Mouse (Mus musculus): Measurements from ENCODE around the gene Tet3.
"Not testable (repeated sequence)": the region's sequence is repeated elsewhere in the genome, so short reads cannot be mapped to it uniquely, and the experiment has no call there.

The Tet3 gene

DNA sequence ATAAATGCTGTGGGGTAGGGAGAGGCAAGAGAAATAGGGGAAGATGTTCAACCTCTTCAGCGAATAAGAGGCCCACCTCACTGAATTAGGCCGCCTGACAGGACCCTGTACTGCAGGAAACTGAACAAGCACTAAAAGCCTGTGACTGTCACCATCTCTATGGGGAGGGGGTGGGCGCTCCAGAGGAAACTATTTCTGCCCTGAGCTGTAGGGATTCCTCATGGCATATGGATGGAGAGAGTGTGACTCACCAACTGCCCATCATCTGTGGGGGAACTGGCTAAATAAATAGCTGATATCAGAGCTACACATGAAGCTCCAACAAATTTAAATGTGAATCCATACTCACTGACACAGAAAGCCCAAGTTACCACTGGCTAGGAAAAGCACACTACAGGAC is 87.5 kb downstream of the Tet3 start:
- no peak for DNase-seq (ENCODE audit: low spot score)

DNA sequence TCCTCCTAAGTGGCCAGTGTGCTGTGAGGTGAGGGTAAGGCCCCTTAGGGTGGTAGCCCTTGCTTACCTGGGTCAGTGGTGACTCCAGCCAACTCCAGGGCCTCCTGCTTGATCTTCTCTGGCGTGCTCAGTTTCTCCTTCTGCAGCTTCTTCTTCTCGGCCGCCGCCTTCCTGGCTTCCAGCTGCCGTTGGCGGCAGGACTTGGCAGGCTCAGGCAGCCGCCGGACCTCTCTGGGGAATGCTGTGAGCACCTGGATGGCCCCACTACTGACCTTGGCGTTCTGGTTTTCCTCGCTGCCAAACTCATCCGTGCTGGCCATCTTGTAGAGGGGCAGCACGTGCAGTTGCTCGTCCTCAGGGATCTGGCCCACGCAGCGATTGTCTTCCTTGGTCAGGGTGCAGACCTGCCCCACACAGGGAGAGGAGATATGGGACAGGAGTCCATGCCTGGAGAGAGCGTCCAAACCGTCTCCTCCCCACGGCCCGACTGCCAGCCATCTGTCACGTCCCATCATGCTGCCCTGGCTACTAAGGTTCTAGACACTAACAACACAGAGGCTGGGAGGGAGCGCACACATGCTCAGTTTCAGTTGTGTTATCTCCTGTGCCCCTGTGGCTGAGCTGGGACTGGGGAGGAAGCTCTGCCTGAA is 88.4 kb downstream of the Tet3 start:
- no peak for DNase-seq (ENCODE audit: low spot score)

GRCm38 (mm10) chr6:83363075-83363474 is 95.8 kb downstream of the Tet3 start:
- DNase-seq (ENCODE audit: low spot score) = no peak

DNA sequence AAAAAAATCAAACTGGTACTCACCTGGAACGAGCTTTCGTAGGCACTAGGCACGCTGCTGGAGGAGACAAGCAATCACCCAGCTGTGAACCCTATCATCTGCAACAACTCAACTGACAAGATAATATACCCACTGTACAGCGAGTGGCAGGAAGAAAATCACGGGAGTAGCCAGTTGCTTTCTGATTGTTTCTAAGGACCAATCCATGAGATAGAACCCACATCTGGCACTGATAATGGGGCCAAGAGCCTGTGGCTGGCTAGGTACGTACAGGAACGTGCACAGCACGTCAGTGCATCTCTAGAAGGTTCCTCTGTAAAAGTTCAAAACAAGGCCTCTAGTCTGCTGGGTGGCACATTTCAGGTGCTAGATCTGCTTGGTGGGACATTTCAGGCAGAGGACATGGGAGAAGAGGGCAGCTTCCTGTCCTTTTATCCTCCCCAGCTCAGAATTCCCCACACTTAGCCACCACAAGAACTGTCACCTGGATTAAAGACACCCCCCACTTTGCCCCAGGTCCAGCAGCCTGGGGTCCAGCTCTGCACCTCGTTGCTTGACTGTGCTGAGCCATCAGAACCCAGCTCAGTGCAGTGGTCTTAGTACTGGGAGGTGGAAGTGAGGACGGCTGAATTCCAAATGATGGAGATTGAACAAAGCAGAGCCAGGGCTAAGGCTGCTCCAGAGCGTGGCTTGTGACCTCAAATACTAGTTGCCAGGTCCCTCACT is 97.2 kb downstream of the Tet3 start:
- no peak for DNase-seq (ENCODE audit: low spot score)

DNA sequence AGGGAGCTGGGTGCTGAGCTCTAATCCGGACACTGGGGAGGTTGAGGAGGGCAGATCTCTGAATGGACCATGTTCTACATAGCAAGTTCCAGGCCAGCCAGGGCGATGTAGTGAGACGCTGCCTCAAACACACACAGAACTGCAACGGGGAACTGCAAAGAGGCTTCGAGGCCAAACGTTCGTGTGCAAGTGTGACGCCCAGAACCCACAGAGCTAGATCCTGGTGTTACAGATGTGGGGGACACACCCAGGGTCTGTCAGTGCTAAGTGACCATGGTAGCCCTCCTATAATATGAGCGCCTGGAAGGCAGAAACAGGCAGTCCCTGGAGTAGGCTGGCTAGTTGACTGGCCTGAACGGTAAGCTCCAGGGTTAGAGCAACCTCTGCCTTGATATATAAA is 101.4 kb downstream of the Tet3 start:
- no peak for DNase-seq (ENCODE audit: low spot score)

- peak; percentile 77 for DNase-seq (ENCODE audit: low spot score)
Measured at GRCm38 (mm10) chr6:83356569-83357138, 102.2 kb downstream of the Tet3 start.

GRCm38 (mm10) chr6:83354856-83355781 is 103.8 kb downstream of the Tet3 start:
- DNase-seq (ENCODE audit: low spot score) = no peak

- no peak for DNase-seq (ENCODE audit: low spot score)
Measured at GRCm38 (mm10) chr6:83352666-83353410, 106.0 kb downstream of the Tet3 start.

DNA sequence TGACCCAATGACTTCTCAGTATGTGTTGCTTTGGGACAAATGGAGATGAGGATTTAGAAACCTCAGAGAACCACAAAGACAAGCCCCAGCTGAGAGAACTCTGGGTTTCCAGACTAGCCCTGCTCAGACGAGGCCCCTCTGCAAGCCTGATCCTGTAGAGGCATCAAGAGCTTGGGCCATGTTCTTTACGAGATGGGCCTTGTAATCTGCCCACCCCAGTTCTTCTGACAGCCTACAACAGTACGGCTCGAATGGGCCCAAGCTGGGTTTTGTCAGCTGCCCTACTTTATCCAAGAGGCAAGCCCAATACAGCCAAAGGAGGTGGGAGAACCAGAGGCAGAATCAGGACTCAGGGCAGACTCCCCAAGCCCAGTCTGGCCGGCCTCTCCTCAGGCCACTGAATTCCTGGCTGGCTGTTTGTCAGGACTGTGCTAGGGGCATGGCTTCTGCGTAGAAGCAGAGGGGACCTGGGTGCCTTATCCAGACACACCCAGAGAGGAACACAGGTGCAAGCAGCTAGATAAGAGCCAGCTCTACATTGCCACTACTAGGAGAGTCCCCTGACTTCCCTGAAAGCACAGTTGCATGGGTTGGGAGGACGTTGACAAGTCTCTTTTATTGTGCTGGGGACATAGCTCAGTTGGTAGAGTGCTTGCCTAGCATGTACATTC is 107.3 kb downstream of the Tet3 start:
- no peak for DNase-seq (ENCODE audit: low spot score)

DNA sequence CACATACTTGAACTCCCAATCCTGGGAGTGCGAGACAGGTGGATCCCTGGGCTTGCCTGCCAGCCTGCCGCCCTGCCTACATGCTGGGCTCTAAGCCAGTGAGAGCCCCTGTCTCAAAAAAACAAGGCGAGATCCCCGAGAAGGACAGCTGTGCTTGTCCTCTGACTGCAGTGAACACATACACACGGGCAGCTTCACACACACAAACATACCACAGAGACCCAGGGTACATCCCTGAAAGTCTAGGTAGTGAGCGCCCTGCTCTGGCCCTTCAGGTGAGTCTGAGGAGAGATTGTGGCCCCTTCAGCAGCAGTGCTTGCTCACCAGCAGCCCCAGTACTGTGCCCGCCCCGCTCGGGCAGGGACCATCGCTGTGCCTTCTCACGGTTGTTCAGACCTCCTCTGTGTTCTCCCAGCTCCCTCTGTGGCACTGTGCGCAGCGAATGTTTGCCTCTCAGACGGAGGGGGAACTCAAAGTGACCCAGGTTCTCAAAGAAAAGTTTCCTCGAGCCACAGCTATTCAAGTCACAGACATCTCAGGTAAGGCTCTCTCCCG is 108.0 kb downstream of the Tet3 start:
- no peak for DNase-seq (ENCODE audit: low spot score)

DNA sequence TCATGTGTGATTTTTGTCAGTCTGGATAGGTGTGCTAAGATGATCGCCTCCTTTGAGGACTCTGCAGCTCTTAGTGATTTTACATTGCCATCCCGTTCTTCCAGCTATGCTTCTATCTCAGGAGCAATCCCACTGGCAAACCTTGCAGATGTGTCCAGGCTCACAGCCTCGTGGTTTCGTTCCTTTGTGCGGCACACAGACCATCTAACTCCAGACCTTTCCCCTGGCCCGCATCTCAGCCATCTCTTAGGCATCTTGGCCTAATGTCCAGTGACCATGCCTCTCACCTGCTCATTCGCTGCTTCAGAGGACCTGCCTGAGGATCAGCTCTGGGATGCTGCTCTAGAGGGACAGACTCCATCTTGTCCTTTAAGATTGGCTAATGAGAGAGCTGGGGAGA is 108.7 kb downstream of the Tet3 start:
- DNase-seq (ENCODE audit: low spot score) = no peak

GRCm38 (mm10) chr6:83349274-83349958 is 109.5 kb downstream of the Tet3 start:
- peak; percentile 91 for DNase-seq (ENCODE audit: low spot score)

GRCm38 (mm10) chr6:83348873-83349272 is 110.0 kb downstream of the Tet3 start, which contains the start of gene Bola3:
TSS of gene Bola3 (plus strand) at chr6:83349147.
- DNase-seq (ENCODE audit: low spot score) = no peak

DNA sequence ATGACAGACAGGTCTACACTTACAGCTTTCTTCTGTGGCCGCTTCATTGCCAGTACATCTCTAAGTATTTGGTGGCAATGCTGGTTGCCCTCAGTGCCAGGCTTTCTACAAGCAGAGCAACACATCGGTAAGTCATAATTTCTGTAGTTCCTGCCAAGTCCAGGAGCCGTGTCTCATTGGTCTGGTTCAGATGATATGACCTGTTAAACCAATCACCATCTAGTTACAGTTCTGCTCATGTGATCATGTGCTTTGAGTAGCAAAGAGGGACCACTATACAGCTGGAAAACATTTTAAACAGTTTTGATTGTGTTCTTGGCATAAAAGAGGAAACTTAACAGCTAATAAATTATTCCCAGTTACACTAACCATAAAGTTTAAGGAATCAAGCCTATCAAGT is 111.0 kb downstream of the Tet3 start:
- DNase-seq (ENCODE audit: low spot score) = no peak

- not testable (repeated sequence) for DNase-seq (ENCODE audit: low spot score)
Measured at GRCm38 (mm10) chr6:83345285-83345684, 113.6 kb downstream of the Tet3 start.

DNA sequence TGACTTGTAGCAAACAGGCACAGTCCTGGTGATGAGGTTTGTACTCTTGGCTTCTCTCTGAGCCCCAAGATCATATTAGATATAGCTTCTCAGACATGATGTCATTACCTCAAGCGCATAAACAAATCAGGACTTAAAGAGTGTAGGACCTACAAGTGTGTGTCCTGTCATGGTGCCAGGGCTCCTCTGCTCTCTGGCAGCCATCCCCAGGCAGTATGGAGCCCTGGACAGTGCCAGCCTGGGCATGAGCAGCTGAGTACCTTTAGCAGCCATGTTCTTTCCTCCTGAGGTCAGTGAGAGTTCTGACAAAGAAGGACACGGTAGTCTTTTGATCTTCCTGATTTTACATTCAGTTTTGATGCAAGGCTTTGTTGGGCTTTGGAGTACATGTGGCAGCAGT is 115.9 kb downstream of the Tet3 start:
- no peak for DNase-seq (ENCODE audit: low spot score)

- no peak for DNase-seq (ENCODE audit: low spot score)
Measured at GRCm38 (mm10) chr6:83341387-83341786, 117.5 kb downstream of the Tet3 start.

DNA sequence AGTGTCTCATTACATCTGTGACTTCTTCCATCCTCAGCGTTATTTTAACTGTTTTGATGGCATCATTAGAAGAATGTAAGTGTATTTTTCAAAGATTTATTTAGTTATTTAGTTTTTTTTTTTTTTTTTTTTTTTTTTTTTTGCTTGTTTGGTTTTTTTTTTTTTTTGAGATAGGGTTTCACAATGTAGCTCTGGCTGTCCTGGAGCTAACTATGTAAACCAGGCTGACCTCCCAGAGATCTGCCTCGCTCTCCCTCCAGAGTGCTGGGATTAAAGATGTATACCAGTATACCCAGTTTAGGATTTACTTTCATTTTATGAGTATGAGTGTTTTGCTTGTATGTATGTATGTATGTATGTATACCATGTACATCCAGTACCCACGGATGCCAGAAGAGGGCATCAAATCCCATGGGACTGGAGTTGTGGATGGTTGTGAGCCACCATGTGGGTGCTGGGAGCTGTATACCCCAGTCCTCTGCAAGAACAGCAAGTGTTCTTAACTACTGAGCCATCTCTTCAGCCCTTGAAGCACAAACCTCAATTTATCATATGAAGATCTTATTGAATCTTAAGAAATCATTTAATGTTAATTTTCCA is 131.2 kb downstream of the Tet3 start:
- DNase-seq (ENCODE audit: low spot score) = no peak

DNA sequence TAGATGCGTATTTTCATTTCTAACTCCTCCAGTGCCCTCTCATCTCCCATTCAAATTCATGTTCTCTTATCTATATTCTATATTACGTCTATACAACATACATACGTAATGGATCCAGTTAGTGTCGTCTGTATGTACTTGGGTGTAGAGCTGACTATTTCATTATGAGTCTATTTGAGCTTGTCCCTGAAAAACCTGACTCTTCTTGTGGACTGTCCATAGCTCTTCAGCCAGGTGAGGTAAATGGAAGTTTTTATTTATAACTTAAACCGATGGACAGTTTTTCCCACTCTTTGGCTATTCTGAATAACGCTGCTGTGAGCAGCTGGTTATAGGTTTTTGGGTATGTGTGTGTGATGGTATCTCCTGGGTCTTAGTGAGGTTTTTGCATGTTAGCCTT is 132.1 kb downstream of the Tet3 start:
- DNase-seq (ENCODE audit: low spot score) = no peak

- DNase-seq (ENCODE audit: low spot score) = no peak
Measured at GRCm38 (mm10) chr6:83326394-83326736, 132.5 kb downstream of the Tet3 start.

Data from lung, postnatal 25 days (tissue).